Mouse (Mus musculus): ENCODE data around the gene Ccdc120.
A peak's percentile ranks its signal among the peaks of the same experiment; 100 is the strongest.

The Ccdc120 gene

DNA sequence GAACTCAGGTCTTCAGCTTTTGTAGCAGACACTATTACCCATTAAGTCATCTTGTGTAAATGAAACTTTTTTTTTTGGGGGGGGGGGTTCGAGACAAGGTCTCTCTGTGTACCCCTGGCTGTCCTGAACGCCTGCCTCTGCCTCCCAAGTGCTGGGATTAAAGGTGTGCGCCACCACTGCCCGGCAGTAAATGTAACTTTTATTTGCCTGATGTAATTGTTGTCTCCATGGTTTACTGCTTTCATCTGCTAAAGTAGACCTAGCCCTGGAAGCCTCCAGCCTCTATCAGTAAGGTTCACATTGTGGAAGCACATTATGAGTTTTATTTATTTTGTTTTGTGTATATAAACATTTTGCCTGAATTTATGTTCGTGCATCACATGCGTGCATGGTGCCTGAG is 54.2 kb downstream of the Ccdc120 start:
- DNase-seq (ENCODE audit: low spot score in 2 of 2) = no peak

DNA sequence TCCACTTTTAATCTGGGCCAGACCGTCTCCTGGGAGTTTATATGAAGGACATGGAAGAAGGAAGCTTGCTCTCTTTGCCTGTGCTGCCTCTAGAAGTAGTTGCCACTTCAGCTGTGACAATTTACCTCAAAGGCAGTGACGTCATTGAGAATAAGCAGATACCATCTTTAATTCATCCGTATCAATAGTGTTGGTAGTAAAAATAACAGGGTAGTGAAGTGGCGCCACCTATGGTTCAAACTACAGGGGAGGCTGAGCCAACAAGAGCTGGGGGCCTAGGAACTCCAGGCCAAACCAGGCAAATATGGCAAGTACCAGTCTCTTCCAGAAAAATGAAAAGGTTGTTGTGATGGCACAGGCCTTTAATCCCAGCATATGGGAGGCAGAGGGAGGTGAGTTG is 57.8 kb downstream of the Ccdc120 start:
- DNase-seq (ENCODE audit: low spot score in 2 of 2) = peak; percentile 19 to 27

DNA sequence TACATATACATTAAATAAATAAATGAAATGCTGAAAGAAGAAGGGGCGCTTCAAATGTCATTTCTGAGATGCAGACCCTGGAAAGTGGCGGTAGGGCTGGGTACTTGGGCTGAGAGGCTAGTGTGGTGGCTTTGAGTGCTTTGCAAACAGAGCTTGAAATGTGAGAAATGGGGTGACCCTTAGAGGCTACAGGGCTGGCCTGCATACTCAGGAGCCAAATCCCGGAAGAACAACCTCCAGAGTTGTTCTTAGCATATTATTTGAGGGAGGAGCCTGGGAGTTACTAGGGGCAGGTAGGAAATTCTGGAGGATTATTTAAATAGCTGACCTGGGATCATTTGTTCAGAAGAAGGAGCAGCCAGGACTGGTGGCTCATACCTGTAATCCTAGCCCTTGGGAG is 60.2 kb downstream of the Ccdc120 start:
- no peak for DNase-seq (ENCODE audit: low spot score in 2 of 2)

DNA sequence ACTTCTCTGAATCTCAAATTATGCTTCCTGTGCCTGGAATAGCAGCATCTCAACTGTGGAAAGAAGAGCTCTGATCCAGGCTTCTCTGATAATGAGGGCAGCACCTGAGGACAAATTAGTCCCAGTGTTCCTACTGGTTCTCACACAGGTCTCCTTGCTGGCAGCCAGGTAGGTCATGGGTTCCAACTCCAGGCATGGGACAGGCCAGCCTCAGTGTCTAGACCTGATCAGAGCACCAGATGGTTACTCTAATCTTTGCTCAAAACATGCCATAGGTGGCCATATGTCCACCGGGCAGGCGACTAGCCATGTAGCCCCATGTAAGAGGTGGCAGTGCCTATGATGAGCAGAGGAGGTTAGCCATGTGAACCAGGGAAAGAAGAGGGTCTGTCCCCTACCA is 62.4 kb downstream of the Ccdc120 start:
- no peak for DNase-seq (ENCODE audit: low spot score in 2 of 2)
